Mouse (Mus musculus) adrenal gland, postnatal 25 days (tissue): ENCODE measurements around the gene Mstn. TPM values are rescaled to one million over a fixed set of nuclear protein-coding genes. Genes with fewer than 3 reads are reported as not detected.

ENCODE experiments used
- DNase-seq: peaks from one replicate; pipeline ENCODE4 v3.0.0; 2021; ENCODE audit warnings: mixed read lengths
- long read RNA-seq: library from polyadenylated mRNA; stranded (forward); transcript quantifications from one replicate; pipeline ENCODE4 v2.0.0, GENCODE M21; 2021
- total RNA-seq: library from RNA; stranded (reverse); gene quantifications from 2 replicates; pipeline ENCODE4 v1.2.3, GENCODE M21; 2021

Mstn gene
- not detected in 2 replicates for total RNA-seq
- long read RNA-seq = 0 reads

- no peak for DNase-seq
Observed at GRCm38 (mm10) chr1:53061340-53061739, at the start of gene Mstn. Gene Mstn, plus strand, starts transcription at chr1:53061640.

DNA sequence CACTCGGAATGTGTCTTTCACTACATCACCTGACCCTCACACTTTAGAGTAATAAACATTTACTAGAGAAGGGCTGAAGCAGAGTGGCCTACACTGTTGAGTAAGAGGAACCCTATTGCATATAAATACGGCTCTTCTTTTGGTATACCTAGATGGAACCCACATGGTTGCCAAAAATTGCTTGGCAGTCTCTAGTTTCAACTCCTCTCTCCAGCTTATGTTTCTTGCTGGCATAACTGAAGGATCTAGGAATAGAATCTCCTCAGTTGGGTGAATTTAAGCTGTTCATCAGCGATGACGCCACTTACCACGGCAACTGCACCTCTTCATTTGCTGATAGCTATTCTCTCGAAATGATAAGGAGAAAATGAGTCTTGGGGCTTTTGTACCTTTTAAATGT, 46.7 kb upstream of the Mstn start:
- no peak for DNase-seq

DNA sequence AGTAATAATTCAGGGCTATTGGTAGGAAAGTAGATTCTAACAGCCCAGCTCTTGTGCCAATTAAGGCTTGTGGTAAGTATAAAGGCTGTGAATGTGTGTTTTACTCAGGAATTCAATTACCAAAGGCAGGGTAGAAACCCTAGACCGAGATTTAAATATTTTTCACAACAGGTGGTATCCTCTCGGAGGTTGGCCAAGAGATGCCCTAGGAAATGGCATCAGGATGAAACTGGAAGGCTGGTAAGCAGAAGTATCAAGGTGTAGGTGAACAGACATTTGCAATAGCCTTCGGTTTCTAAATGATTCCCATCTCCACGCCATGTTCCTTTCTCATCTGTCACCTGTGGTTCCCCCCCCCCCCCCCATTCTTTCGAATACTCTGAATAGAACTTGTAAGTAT, 45.8 kb upstream of the Mstn start:
- no peak for DNase-seq

DNA sequence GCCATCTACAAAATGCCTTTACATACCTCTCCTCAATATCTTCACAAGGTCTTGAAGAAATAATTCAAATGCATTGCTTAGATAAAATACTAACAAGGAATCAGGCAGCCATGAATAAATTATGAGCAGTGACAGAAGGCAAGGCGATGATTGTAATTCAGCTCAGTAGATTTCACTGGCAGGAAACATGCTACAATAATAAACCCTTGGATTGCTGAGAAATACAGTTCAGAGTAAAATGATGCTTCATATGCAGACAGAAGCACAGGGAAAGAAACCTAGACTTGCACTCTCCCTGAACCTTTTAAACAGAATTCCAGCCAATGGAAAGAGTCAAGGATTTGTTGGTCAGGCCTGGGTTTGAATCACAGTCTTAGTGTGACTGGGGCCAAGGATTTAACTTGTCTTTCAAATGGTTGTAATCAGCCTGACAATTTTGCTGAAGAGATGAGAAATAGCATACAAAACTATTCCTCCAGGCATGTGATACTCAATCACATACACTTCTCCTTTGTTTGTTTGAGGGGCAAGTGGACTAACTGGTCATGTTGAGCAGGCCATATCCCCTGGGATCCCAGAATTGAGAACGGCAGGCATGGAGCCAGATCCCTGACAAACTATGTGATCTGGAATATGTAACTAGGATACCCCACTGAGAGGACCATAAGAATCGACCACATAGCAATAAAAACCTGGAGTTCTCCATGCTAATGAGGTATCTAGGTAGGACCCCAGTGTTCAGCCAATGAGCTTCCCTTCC, 42.5 kb upstream of the Mstn start:
- no peak for DNase-seq

DNA sequence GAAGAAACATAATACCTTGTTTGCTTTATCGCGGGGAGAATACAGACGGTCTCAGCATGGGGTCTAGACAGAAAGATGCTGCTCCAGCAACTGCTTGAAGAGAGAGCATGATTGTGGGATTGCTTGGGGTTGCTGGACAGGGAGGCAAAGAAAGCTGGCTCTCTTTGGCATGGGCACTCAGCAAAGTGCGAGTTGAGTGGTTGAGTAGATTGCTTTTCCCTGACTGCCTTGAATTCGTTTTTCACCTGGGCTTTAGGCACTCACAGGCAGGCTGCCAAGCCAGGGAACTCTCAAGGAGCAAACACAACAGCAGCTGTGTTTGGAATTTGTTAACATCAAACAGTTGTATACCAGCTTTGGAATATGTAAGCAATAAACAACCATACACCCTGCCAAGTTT, 41.4 kb upstream of the Mstn start, which contains the start of gene 1700019D03Rik:
Gene 1700019D03Rik, minus strand, starts transcription at position 101 of the 400 bp plus-strand sequence.
- no peak for DNase-seq

GRCm38 (mm10) chr1:53032550-53032949, 28.9 kb upstream of the Mstn start:
- no peak for DNase-seq

GRCm38 (mm10) chr1:53037443-53037871, 24.0 kb upstream of the Mstn start:
- no peak for DNase-seq

- DNase-seq = no peak
Observed at GRCm38 (mm10) chr1:53049763-53050427, 11.5 kb upstream of the Mstn start.

DNA sequence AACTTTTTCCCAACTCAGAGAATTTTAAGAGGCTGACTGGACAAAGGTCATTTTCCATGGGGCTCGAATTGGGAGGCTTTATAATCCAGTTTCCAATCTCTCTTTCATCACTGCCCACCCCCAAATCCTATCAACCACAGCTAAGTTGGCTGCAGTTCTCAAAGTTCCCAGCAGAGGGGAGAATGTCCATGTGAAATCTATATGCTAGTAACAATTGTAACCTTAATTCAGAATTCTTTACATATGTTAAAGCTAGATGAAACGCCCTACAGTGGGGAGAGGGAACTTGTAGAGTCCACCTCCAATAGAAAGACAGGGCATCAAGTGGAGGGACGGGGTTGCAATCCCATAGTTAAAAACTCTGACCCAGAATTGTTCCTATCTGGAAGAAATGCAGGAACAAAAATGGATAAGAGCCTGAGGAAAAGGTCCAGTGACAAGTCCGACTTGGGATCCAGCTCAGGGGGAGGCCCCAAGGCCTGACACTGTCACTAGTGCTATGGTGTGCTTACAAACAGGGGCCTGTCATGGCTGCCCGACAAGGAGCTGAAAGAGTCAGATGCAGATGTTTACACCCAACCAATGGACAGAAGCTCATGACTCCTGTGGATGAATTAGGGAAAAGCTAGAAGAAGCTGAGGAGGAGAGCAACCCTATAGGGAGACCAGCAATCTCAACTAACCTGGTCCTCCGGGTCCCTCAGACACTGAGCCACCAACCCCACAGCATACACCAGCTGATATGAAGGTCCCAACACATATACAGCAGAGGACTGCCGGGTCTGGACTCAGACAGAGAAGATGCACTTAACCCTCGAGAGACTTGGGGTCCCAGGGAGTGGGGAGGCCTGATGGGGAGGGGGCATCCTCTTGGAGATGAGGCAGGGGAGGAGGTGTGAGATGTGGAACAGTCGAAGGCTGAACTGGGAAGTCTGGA, 8.1 kb upstream of the Mstn start:
- peak; percentile 52 for DNase-seq

GRCm38 (mm10) chr1:53059106-53059505, 2.3 kb upstream of the Mstn start:
- no peak for DNase-seq

- no peak for DNase-seq
Observed at GRCm38 (mm10) chr1:53060499-53060898, 941 bp upstream of the Mstn start.

DNA sequence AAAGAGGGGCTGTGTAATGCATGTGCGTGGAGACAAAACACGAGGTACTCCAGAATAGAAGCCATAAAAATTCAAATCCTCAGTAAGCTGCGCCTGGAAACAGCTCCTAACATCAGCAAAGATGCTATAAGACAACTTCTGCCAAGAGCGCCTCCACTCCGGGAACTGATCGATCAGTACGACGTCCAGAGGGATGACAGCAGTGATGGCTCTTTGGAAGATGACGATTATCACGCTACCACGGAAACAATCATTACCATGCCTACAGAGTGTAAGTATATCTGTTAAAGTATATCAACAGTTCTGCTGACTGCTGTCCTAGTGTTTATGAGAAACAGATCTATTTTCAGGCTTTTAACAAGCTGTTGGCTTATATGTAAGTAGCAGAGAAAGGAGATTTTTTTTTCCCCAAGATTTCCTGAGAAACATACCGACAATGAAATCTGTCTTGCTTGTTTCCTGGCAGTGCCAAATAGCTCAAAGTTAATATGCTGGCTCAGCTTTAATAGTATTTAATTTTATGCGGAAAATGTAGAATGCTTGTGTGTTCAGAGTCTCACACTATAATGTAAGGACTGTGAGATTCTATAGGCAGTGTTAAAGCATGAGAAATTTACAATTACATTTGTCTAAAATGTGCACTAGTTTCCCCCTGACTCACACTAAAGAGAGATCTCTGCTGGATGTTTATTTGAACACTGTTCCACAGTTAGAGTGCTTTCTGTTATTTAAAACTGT, 600 bp downstream of the Mstn start:
- no peak for DNase-seq

- DNase-seq = no peak
Observed at GRCm38 (mm10) chr1:53063921-53064320, 2.5 kb downstream of the Mstn start.

DNA sequence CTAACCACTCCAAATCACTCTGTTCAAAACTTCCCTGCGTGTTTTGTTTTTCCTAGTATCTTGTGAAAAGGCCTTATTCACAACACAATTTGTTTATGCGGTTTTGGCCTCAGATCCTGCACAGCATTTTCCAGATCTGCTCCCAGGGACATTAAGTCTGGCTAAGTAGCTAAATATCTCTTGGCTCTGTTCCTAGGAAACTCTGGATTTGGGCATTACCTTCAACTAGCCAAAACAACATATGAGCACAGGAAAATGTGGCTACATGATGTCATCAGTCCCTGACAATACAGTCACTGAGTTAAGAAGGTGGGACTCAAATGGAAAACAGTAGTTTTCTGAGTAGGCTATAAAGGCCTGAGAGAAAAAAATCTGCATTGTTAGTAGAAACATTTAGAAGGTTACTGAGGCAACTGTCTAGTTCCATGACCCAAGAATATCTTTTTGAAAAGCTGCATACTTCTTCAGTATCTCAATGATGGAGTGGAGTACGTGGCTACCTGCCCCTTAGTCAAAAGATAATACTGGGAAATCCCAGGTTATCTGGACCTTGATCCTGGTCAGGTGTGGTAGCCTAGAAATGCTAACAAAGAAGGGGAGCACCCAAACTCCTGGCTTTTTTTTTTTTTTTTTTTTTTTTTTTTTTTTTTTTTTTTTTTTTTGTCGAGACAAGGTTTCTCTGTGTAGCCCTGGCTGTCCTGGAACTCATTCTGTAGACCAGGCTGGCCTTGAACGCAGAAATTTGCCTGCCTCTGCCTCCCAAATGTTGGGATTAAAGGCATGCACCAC, 8.5 kb downstream of the Mstn start:
- no peak for DNase-seq

- no peak for DNase-seq
Observed at GRCm38 (mm10) chr1:53070664-53071175, 9.3 kb downstream of the Mstn start.

- DNase-seq = no peak
Observed at GRCm38 (mm10) chr1:53076656-53077055, 15.2 kb downstream of the Mstn start.

DNA sequence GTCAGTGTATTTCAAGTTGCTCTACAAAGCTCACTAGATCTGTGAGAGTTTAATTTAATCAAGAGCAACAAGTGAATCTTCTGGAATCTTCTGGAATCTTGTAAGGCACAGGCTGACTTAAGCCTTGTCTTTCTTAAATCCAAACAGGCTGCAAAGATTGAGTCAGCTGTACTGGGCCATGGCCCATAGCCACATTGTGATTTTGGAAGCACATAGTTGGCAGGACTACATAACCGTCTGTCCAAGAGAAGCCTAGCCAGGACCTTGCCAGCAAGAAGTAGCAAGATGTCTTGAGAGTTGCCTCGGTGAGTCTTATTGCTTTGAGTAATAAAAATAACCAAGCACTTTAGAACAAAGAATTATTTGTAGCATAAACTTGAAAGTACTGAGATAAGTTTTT, 18.4 kb downstream of the Mstn start:
- no peak for DNase-seq

DNA sequence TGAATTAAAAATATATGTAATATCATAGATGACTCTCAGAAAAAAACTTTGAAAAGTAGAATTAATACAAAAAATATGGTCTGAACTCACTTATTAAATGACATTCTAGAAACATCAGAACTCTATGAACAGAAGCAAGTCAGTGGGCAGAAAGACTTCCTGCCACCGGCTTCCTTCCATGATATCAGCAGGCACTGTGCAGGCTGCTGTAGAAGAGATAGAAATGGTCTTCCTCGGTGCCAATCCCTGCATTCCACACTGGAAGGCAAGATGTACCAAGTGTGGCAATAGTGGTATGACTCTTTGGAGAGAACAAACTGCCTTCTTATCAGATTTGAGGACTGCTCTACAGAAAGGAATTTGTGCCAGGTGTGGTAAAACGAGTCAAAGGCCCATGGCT, 19.2 kb downstream of the Mstn start:
- no peak for DNase-seq

DNA sequence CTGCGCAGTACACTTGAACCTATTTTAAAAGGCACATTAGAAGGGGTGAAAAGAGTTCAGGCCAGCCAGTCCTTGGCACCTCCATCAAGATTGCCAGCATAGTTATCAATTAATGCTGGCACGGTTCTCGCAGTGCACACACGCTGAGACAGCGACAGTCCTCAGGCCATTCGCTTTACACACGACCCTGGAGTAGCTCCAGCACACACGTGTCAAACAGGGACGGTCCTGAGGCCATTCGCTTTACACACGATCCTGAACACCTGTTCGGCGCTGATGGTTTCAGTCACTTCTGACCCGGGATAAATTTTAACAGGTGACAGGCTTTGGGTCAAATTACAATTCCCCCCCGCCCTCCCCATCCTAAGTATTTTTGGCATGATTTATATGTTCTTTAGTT, 23.8 kb downstream of the Mstn start:
- DNase-seq = no peak

DNA sequence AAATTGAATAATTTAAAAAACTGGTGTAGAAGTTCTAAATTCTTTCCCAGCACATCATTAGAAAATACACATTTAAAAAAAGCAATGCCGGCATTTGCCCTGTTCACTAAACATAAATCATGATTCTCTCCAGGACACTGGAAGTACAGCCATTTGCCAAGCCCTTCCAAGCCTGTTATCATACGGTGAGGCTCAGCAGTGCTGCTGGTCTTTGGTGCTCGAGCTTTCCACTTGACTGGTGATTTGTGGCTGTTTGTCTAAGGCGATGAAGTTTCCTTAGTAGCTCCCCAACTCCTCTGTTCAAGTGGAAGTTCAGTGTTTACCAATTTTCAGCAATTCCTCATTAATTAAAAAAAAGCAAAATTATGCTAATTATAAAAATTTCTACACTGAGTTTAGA, 24.6 kb downstream of the Mstn start:
- DNase-seq = no peak

- no peak for DNase-seq
Observed at GRCm38 (mm10) chr1:53093180-53093579, 31.7 kb downstream of the Mstn start.
